9 mouse cellular contexts compared by ENCODE assay signal in the genomic region with DNA sequence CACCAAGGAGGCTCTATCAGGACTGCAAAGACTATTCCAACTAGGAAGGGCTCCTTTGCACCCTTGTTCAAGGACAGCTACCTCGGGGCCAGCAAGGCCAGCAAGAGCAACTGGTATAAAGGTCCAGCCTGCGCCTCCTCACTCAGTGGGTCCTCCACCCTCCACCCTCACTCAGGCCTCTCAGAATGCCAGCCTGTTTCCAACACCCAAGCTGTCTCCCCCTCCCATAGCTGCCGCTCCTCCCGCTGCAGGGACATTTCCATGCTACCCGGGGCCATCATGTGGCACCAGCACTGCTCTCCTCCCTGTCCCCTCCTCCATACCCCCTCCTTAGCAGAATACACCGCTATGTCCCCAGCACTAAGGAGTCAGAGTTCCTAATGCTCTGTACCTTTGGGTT. TPM values are rescaled to one million over a fixed set of nuclear protein-coding genes. Genes with fewer than 3 reads are reported as not detected.
DNase-seq lines count a peak whose midpoint lies in the region; ATAC-seq lines count a peak whose summit lies in the region.
"Had no signal": no experiment of that assay in that cellular context is flagged by ENCODE, and none has a peak within 500 bp of the region (broad histone marks: within the 10 kb centered on the region; RNA-seq: fewer than 3 reads in every experiment).

No protein-coding gene starts in this region.

- 14% methylated on average over 6 of the region's 6 CpGs for WGBS in embryonic facial prominence, embryonic 11.5 days
- 9% methylated on average over 6 of the region's 6 CpGs for WGBS in forebrain, embryonic 16.5 days
- WGBS in midbrain, embryonic 13.5 days: 9% methylated on average over 6 of the region's 6 CpGs

- H3K9ac ChIP-seq in embryonic facial prominence, embryonic 11.5 days (replicated peaks; ENCODE audit: low read length): no peak overlapping the region
- H3K9ac ChIP-seq in forebrain, embryonic 16.5 days (replicated peaks; ENCODE audit: low read depth, low read length): peak overlapping the region; percentile 57
- peak overlapping the region; percentile 67 for H3K9ac ChIP-seq in midbrain, embryonic 13.5 days (replicated peaks)

- no peak overlapping the region for H3K4me3 ChIP-seq in embryonic facial prominence, embryonic 11.5 days (ENCODE audit: low read depth, low read length)
- peak overlapping the region; percentile 54 for H3K4me3 ChIP-seq in forebrain, embryonic 16.5 days (replicated peaks; ENCODE audit: low read length)
- peak overlapping the region; percentile 51 for H3K4me3 ChIP-seq in midbrain, embryonic 13.5 days (replicated peaks)

- DNase-seq in kidney, adult 8-10 months: peak; percentile 14 to 24
- no peak for DNase-seq in kidney, postnatal 25 days
- no peak for DNase-seq in embryonic facial prominence, embryonic 11.5 days (ENCODE audit: low spot score)
- DNase-seq in B cell, adult 2 months: no peak
- DNase-seq in Muller cell, postnatal 12 days (ENCODE audit: inconsistent ontology term): no peak

- H3K27ac ChIP-seq in embryonic facial prominence, embryonic 11.5 days (replicated peaks; ENCODE audit: low read depth, low read length): no peak overlapping the region
- H3K27ac ChIP-seq in forebrain, embryonic 16.5 days (ENCODE audit: low read length): no peak overlapping the region
- H3K27ac ChIP-seq in midbrain, embryonic 13.5 days: peak overlapping the region; percentile 56; the same call in 1 of the 2 replicates
- H3K27ac ChIP-seq: embryonic facial prominence, embryonic 13.5 days had no signal

- no peaks in the 10 kb centered on the region; the same call in 1 of the 2 replicates for H3K4me1 ChIP-seq in embryonic facial prominence, embryonic 11.5 days (ENCODE audit: control insufficient read depth, insufficient read depth, low read length)
- H3K4me1 ChIP-seq in forebrain, embryonic 16.5 days (replicated peaks; ENCODE audit: control insufficient read depth, insufficient read depth, low read length): peaks cover 34% of the 10 kb centered on the region
- peaks cover 48% of the 10 kb centered on the region for H3K4me1 ChIP-seq in midbrain, embryonic 13.5 days (replicated peaks)

- H3K27me3 ChIP-seq in embryonic facial prominence, embryonic 11.5 days (ENCODE audit: control insufficient read depth, insufficient read depth, low read length): peaks cover 32% of the 10 kb centered on the region
- peaks cover 5% of the 10 kb centered on the region; the same call in 1 of the 2 replicates for H3K27me3 ChIP-seq in forebrain, embryonic 16.5 days (replicated peaks; ENCODE audit: control insufficient read depth, insufficient read depth, low read length)
- H3K27me3 ChIP-seq in midbrain, embryonic 13.5 days: peaks cover 44% of the 10 kb centered on the region

- no peaks in the 10 kb centered on the region for H3K36me3 ChIP-seq in embryonic facial prominence, embryonic 11.5 days (replicated peaks; ENCODE audit: control insufficient read depth, insufficient read depth, low read depth, low read length)
- no peaks in the 10 kb centered on the region for H3K36me3 ChIP-seq in forebrain, embryonic 16.5 days (ENCODE audit: control insufficient read depth, insufficient read depth)
- no peaks in the 10 kb centered on the region for H3K36me3 ChIP-seq in midbrain, embryonic 13.5 days
- H3K36me3 ChIP-seq: embryonic facial prominence, embryonic 13.5 days had no signal

- ATAC-seq in embryonic facial prominence, embryonic 11.5 days (replicated peaks; ENCODE audit: insufficient number of reproducible peaks, low FRiP score, low TSS enrichment, low read depth): no peak
- peak; percentile 16 for ATAC-seq in forebrain, embryonic 16.5 days
- ATAC-seq in midbrain, embryonic 13.5 days: peak; percentile 28

- peak overlapping the region; percentile 53; the same call in 1 of the 2 replicates for H3K4me2 ChIP-seq in embryonic facial prominence, embryonic 11.5 days (ENCODE audit: low read depth, low read length)
- peak overlapping the region; percentile 76 for H3K4me2 ChIP-seq in forebrain, embryonic 16.5 days (ENCODE audit: low read length)
- peak overlapping the region; percentile 70 for H3K4me2 ChIP-seq in midbrain, embryonic 13.5 days (replicated peaks)

- no peaks in the 10 kb centered on the region for H3K9me3 ChIP-seq in embryonic facial prominence, embryonic 11.5 days (replicated peaks; ENCODE audit: control insufficient read depth, low read length)
- no peaks in the 10 kb centered on the region for H3K9me3 ChIP-seq in forebrain, embryonic 16.5 days (ENCODE audit: control insufficient read depth, low read length)
- H3K9me3 ChIP-seq in midbrain, embryonic 13.5 days: no peaks in the 10 kb centered on the region
- H3K9me3 ChIP-seq: embryonic facial prominence, embryonic 13.5 days; megakaryocyte, embryonic 14.5 days had no signal

RNA-seq across cellular contexts. Expression of a gene that starts 0.6 kb away (rescaled TPM):
- polyA plus RNA-seq in embryonic facial prominence, embryonic 11.5 days (2014; fragmentation: Nextera tagmentation; extraction: Ambion mirVana): 0.10 TPM in 1 of 2 replicates, not detected in the other
- 4.5 and 7.9 TPM in 2 replicates for polyA plus RNA-seq in forebrain, embryonic 16.5 days (2015; fragmentation: Nextera tagmentation; extraction: Ambion mirVana)
- polyA plus RNA-seq in midbrain, embryonic 13.5 days (2015; fragmentation: Nextera tagmentation; extraction: Ambion mirVana): 3.6 and 3.8 TPM in 2 replicates
- polyA plus RNA-seq: embryonic facial prominence, embryonic 13.5 days had no signal

Comparison
In these comparisons a context has a peak if more than half of its experiments do, and no peak if none do; other contexts are left out.
1. DNase-seq: peak in kidney, adult 8-10 months (2 of 2); none in kidney, postnatal 25 days (0 of 2), embryonic facial prominence, embryonic 11.5 days (single experiment), B cell, adult 2 months (0 of 2) and Muller cell, postnatal 12 days (single experiment).
2. Peak in every context shown above with its lines, with median percentiles within 50 percentile points of each other: H3K4me2 ChIP-seq.